Mouse (Mus musculus): ENCODE results near the gene Trim41. TPM values are rescaled to one million over a fixed set of nuclear protein-coding genes. Genes with fewer than 3 reads are reported as not detected.

Trim41 gene
- total RNA-seq, 1 experiment, result 47.8 TPM

DNA sequence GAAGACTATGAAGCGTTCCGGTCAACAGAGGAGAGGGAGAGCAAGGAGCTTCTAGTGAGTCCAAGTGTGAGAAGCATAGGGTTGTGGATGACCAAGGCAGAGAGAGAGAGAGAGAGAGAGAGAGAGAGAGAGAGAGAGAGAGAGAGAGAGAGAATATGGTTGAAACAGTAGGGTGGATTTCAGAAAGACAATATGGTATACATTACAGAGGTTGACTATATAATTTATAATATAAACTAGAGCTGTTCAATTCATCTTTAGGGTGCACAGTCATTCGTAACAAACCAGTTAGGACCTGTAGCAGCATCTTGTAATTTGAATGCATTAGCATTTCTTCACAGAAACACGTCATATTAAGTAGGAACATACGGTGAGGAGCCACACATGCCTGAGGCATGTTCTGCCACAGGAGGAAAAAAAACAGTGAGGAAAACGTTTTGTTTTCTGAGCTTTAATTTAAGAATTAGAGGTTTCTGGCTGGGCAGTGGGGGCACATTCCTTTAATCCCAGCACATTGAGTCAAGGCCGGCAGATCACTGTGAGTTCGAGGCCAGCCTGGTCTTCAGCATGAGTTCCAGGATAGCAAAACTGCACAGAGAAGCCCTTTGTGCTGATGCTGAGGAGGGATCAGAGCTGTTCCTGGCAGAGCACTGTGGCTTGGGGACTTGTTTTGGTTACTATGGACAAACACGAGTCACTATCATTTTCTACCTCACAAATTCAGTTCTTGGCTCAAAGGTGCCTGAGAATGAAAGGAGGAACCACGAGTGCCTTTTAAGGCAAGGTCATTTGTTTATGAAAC, 21.9 kb upstream of the Trim41 start:
- H3K27ac ChIP-seq (ENCODE audit: insufficient read depth, low read depth, low read length, poor library complexity, severe bottlenecking), result no peak overlapping the region
- in situ Hi-C loops (cut with MboI; ENCODE audit: low sequenced_read_pairs in 2 of 2, unreplicated experiment in 2 of 2), result no loop called here
- no peak for DNase-seq (ENCODE audit: low read depth, low spot score)
- H3K9me3 ChIP-seq (ENCODE audit: control insufficient read depth, insufficient read depth, low read depth, low read length), result no peaks in the 10 kb centered on the region
- H3K4me1 ChIP-seq (ENCODE audit: control insufficient read depth in 2 of 2, insufficient read depth in 2 of 2, low read length in 2 of 2, poor library complexity in 1 of 2), result peaks cover 0 to 11% of the 10 kb centered on the region in 2 experiments; a peak in 2 of 4 replicates
- H3K4me3 ChIP-seq (ENCODE audit: insufficient read depth in 1 of 2, low read depth in 1 of 2, low read length in 2 of 2, poor library complexity in 1 of 2, severe bottlenecking in 1 of 2), result no peak overlapping the region
- no peaks in the 10 kb centered on the region for H3K36me3 ChIP-seq (ENCODE audit: control insufficient read depth, insufficient read depth, low read length, poor library complexity, severe bottlenecking)
- TF ChIP-seq HCFC1 (IDR thresholded peaks at IDR 0.05; ENCODE audit: borderline replicate concordance, insufficient read depth, low read length), result no peak
- TF ChIP-seq ZNF384 (IDR thresholded peaks at IDR 0.05; ENCODE audit: low read depth, low read length), result no peak
- no peak for TF ChIP-seq CHD2 (IDR thresholded peaks at IDR 0.05; ENCODE audit: low read depth, low read length)
- no peak for TF ChIP-seq ZC3H11A (IDR thresholded peaks at IDR 0.05; ENCODE audit: borderline replicate concordance, low read depth, low read length)
- no peak for TF ChIP-seq MAFK (IDR thresholded peaks at IDR 0.05; ENCODE audit: insufficient read depth, low read depth, low read length)
- no peak overlapping the region for H3K9ac ChIP-seq (ENCODE audit: insufficient read depth, low read depth, low read length, poor library complexity, severe bottlenecking)

DNA sequence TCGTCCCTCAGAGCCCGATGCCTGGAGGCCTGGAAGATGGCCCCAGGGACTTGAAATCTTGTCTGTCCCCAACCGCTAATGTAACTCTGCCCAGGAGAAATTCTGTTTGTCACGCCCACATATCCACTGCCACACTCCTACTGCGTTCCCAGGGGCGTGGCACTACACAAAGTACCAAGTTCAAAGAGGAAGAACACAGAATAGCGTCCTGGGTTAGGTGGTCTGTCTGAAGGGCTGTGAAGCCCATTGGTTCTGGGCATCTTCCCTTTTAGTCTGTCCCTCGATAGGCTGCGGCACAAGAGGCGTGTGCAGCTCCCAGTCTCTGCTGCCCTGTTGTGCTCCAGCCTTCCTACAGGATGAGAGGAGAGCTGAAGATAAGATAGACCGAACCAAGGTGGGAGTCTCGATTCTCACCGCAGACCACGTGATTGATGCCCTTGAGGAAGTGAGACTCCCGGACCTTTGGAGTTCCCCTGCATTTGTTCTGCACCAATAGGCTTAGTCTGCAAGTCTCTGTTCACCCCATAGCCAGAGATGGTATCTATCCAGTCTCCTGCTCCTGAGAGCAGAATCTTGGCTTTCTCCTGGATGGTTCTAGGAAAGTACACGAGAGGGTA, 21.1 kb upstream of the Trim41 start:
- in situ Hi-C loops (cut with MboI; ENCODE audit: low sequenced_read_pairs in 2 of 2, unreplicated experiment in 2 of 2), result no loop called here
- DNase-seq (ENCODE audit: low read depth, low spot score), result no peak
- no peak for TF ChIP-seq MAFK (IDR thresholded peaks at IDR 0.05; ENCODE audit: insufficient read depth, low read depth, low read length)
- no peak for TF ChIP-seq HCFC1 (IDR thresholded peaks at IDR 0.05; ENCODE audit: borderline replicate concordance, insufficient read depth, low read length)
- peak; percentile 14; the same call in 1 of the 2 replicates for TF ChIP-seq CHD2 (IDR thresholded peaks at IDR 0.05; ENCODE audit: low read depth, low read length)
- Histone ChIP-seq H3K9me3 (ENCODE audit: control insufficient read depth, insufficient read depth, low read depth, low read length) (no peaks in the 10 kb centered on the region), H3K9ac (ENCODE audit: insufficient read depth, low read depth, low read length, poor library complexity, severe bottlenecking) (peak overlapping the region; percentile 69; the same call in 1 of the 2 replicates), H3K4me1 (ENCODE audit: control insufficient read depth in 2 of 2, insufficient read depth in 2 of 2, low read length in 2 of 2, poor library complexity in 1 of 2) (peaks cover 0 to 11% of the 10 kb centered on the region in 2 experiments; a peak in 2 of 4 replicates), H3K27ac (ENCODE audit: insufficient read depth, low read depth, low read length, poor library complexity, severe bottlenecking) (no peak overlapping the region), H3K36me3 (ENCODE audit: control insufficient read depth, insufficient read depth, low read length, poor library complexity, severe bottlenecking) (no peaks in the 10 kb centered on the region), H3K4me3 (ENCODE audit: insufficient read depth in 1 of 2, low read depth in 1 of 2, low read length in 2 of 2, poor library complexity in 1 of 2, severe bottlenecking in 1 of 2) (peak overlapping the region; percentile 83 to 84)

DNA sequence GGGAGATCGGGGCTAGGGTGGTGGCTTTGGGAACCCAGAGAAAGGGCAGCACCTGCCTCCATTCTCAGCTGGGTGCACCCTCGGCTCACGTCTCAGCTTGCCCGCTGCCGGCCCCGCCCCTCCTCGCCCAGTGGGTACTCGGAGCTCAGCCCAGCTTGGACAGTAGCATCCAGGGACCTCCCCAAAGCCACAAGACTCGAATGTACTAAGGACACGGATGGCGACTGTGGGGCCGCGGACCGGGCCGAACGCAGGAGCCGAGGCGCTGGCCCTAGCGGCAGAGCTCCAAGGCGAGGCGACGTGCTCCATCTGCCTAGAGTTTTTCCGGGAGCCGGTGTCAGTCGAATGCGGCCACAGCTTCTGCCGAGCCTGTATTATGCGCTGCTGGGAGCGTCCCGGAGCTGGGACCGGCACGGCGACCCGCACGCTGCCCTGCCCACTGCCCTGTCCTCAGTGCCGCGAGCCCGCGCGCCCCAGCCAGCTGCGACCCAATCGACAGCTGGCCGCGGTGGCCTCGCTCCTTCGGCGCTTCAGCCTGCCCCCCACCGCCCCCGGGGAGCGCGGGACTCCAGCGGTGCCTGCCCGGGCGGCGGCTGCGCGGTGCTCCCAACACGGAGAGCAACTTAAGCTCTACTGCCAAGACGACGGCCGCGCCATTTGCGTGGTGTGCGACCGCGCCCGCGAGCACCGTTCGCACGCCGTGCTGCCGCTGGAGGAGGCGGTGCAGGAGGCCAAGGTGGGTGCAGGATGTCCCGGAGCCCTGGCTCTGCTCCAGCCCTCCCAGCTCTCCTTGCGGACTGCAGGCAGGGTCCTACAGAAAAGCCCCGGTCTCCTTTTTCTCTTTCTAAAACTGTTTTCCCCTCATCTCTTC, 20.4 kb upstream of the Trim41 start:
- Histone ChIP-seq H3K36me3 (ENCODE audit: control insufficient read depth, insufficient read depth, low read length, poor library complexity, severe bottlenecking) (no peaks in the 10 kb centered on the region), H3K27ac (ENCODE audit: insufficient read depth, low read depth, low read length, poor library complexity, severe bottlenecking) (no peak overlapping the region), H3K4me1 (ENCODE audit: control insufficient read depth in 2 of 2, insufficient read depth in 2 of 2, low read length in 2 of 2, poor library complexity in 1 of 2) (peaks cover 0 to 14% of the 10 kb centered on the region in 2 experiments; a peak in 2 of 4 replicates), H3K9me3 (ENCODE audit: control insufficient read depth, insufficient read depth, low read depth, low read length) (no peaks in the 10 kb centered on the region), H3K4me3 (ENCODE audit: insufficient read depth in 1 of 2, low read depth in 1 of 2, low read length in 2 of 2, poor library complexity in 1 of 2, severe bottlenecking in 1 of 2) (peak overlapping the region; percentile 83 to 84), H3K9ac (ENCODE audit: insufficient read depth, low read depth, low read length, poor library complexity, severe bottlenecking) (peak overlapping the region; percentile 69)
- no peak for DNase-seq (ENCODE audit: low read depth, low spot score)
- TF ChIP-seq ZC3H11A (IDR thresholded peaks at IDR 0.05; ENCODE audit: borderline replicate concordance, low read depth, low read length) (no peak), ZNF384 (IDR thresholded peaks at IDR 0.05; ENCODE audit: low read depth, low read length) (no peak), MAFK (IDR thresholded peaks at IDR 0.05; ENCODE audit: insufficient read depth, low read depth, low read length) (no peak), CHD2 (IDR thresholded peaks at IDR 0.05; ENCODE audit: low read depth, low read length) (no peak), HCFC1 (IDR thresholded peaks at IDR 0.05; ENCODE audit: borderline replicate concordance, insufficient read depth, low read length) (no peak)
- in situ Hi-C loops (cut with MboI; ENCODE audit: low sequenced_read_pairs in 2 of 2, unreplicated experiment in 2 of 2), result no loop called here

DNA sequence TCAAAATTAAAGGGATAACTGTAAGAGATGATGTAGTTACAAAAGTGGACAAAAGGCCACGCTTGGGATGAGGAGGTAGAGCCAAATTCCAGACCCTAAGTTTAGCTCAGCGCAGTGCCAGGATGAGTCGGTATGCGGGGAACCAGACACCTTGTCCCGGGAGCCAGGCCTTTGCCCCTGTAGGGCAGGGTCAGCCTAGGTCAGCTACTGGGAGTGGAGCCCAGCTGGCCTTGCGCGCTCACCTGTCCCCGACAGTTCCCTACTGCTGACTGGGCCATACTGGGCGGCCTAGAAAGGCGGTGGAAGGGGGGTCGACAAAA, 19.8 kb upstream of the Trim41 start:
- DNase-seq (ENCODE audit: low read depth, low spot score), result no peak
- no peaks in the 10 kb centered on the region for H3K36me3 ChIP-seq (ENCODE audit: control insufficient read depth, insufficient read depth, low read length, poor library complexity, severe bottlenecking)
- H3K9ac ChIP-seq (ENCODE audit: insufficient read depth, low read depth, low read length, poor library complexity, severe bottlenecking), result peak overlapping the region; percentile 69
- peak overlapping the region; percentile 83 to 84 for H3K4me3 ChIP-seq (ENCODE audit: insufficient read depth in 1 of 2, low read depth in 1 of 2, low read length in 2 of 2, poor library complexity in 1 of 2, severe bottlenecking in 1 of 2)
- H3K9me3 ChIP-seq (ENCODE audit: control insufficient read depth, insufficient read depth, low read depth, low read length), result no peaks in the 10 kb centered on the region
- in situ Hi-C loops (cut with MboI; ENCODE audit: low sequenced_read_pairs in 2 of 2, unreplicated experiment in 2 of 2), result no loop called here
- no peak for TF ChIP-seq CHD2 (IDR thresholded peaks at IDR 0.05; ENCODE audit: low read depth, low read length)
- TF ChIP-seq ZNF384 (IDR thresholded peaks at IDR 0.05; ENCODE audit: low read depth, low read length), result no peak
- TF ChIP-seq HCFC1 (IDR thresholded peaks at IDR 0.05; ENCODE audit: borderline replicate concordance, insufficient read depth, low read length), result no peak
- TF ChIP-seq MAFK (IDR thresholded peaks at IDR 0.05; ENCODE audit: insufficient read depth, low read depth, low read length), result no peak
- TF ChIP-seq ZC3H11A (IDR thresholded peaks at IDR 0.05; ENCODE audit: borderline replicate concordance, low read depth, low read length), result no peak
- no peak overlapping the region for H3K27ac ChIP-seq (ENCODE audit: insufficient read depth, low read depth, low read length, poor library complexity, severe bottlenecking)
- peaks cover 0 to 14% of the 10 kb centered on the region in 2 experiments; a peak in 2 of 4 replicates for H3K4me1 ChIP-seq (ENCODE audit: control insufficient read depth in 2 of 2, insufficient read depth in 2 of 2, low read length in 2 of 2, poor library complexity in 1 of 2)

Data from ES-E14 (cell line).